Mouse (Mus musculus) macrophage (primary cell): ENCODE results near the gene Angptl3. TPM values are rescaled to one million over a fixed set of nuclear protein-coding genes. Genes with fewer than 3 reads are reported as not detected.

Source experiments
- H3K27ac ChIP-seq: fragments of 350-480 bp; formaldehyde crosslinking; 2 replicates; pipeline ENCODE4 v1.9.0; 2021
- H3K36me3 ChIP-seq: fragments of 350-480 bp; formaldehyde crosslinking; 2 replicates; pipeline ENCODE4 v1.9.0; 2021; ENCODE audit errors: inconsistent target
- H3K4me3 ChIP-seq: fragments of 350-480 bp; formaldehyde crosslinking; 2 replicates; pipeline ENCODE4 v1.9.0; 2021; ENCODE audit errors: inconsistent target
- H3K79me2 ChIP-seq: fragments of 350-480 bp; formaldehyde crosslinking; 2 replicates; pipeline ENCODE4 v1.9.0; 2021; ENCODE audit errors: inconsistent target
- WGBS: methylation state at CpG from one replicate; pipeline ENCODE4 v1.1.7; 2026; ENCODE audit warnings: inconsistent platforms; ENCODE audit not compliant: missing documents; 5-methylcytosine and 5-hydroxymethylcytosine counted together
- polyA plus RNA-seq: library from polyadenylated mRNA; stranded (reverse); fragments of 250-400 nt; gene quantifications from 3 replicates; pipeline ENCODE4 v1.2.4, GENCODE M21; 2018; ENCODE audit warnings: inconsistent platforms
- total RNA-seq, 78 experiments: library from RNA; depleted of rRNA; stranded (reverse); fragments of 250-400 nt; gene quantifications; 1 replicate in 9 of 78; 2 replicates in 24 of 78; 3 replicates in 43 of 78; 4 replicates in 2 of 78; pipeline ENCODE4 v1.2.4; 2018; ENCODE audit warnings: inconsistent platforms in 56 of 78

Gene Angptl3
- total RNA-seq (2018; cell fraction: chromatin; rRNA removed): 1 to 10 TPM in 12 of 26 experiments, under 1 TPM in 5, not detected in 9; 0.26 to 3.9 (median 1.7) TPM
- total RNA-seq (2018; cell fraction: cytosol; rRNA removed): 1 to 10 TPM; 1.5 to 7.7 (median 3.9) TPM
- 1 to 10 TPM in 13 of 26 experiments, under 1 TPM in 9, not detected in 4; 0.23 to 3.0 (median 1.5) TPM for total RNA-seq (2018; cell fraction: nucleus; rRNA removed)
- 1.8 to 14.9 TPM (median 5.9 TPM) in 3 replicates for polyA plus RNA-seq

DNA sequence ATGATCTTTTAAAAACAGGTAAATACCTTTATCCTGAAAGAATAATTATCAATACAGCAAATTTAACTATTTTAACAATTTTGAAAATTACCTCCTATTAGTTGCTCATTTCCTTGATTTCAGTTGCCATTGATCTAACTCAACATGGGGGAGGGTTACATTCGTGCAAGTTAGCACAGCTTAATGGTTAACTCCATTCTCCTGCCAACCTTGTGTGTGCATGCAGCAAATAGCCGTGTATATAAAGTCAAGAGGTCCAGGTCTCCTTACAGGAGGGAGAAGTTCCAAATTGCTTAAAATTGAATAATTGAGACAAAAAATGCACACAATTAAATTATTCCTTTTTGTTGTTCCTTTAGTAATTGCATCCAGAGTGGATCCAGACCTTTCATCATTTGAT, at the start of gene Angptl3:
Gene Angptl3, plus strand, starts transcription at position 269 of the 400 bp plus-strand sequence.
- Histone ChIP-seq H3K27ac (no peak within 1 kb of the TSS), H3K79me2 (no peaks in the 10 kb centered on the region), H3K36me3 (no peaks in the 10 kb centered on the region), H3K4me3 (no peak within 1 kb of the TSS)
- 90% methylated on average over 2 of the region's 2 CpGs for WGBS

DNA sequence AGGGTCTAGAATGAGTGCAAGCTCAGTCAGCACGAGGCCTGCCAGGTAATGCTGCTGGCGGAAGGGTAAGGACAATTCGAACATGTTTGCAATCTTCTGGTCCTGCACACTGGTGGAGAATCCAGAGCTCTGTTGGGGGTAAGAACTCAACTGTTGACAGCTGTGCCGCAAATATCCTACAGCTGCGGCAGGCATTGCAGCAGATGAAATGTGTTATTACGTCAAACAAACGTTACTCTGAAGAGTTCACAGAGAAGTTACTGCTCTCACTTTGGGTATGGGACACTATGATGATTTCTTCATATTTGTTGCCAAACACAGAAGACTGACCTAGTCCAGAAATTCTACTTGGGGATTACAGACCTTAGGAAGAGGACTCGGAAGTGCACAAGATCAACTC, 46.1 kb upstream of the Angptl3 start:
- no peak overlapping the region for H3K4me3 ChIP-seq
- 96% methylated on average over 8 of the region's 8 CpGs for WGBS
- no peak overlapping the region for H3K27ac ChIP-seq
- no peaks in the 10 kb centered on the region for H3K79me2 ChIP-seq
- peaks cover 26% of the 10 kb centered on the region for H3K36me3 ChIP-seq

DNA sequence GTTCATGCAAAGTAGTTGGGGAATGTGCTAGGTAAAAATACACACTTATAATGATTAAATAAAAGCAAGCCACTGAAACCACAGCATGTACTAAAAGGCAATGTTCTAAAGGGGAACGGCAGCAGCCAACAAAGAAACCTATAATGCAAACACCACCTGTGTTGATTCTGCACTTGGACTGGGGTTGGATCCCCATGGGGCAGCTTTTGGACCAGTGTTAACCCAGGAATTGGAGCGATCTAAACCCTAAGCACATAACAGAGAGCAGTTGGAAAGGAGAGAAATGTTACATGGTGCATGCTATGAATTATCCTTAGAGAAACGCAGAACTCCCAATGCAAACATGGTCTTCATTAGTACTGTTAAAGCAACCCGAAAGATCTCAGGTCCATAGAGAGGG, 37.3 kb upstream of the Angptl3 start:
- 96% methylated on average over 4 of the region's 4 CpGs for WGBS
- Histone ChIP-seq H3K27ac (no peak overlapping the region), H3K36me3 (no peaks in the 10 kb centered on the region; the same call in 1 of the 2 replicates), H3K79me2 (no peaks in the 10 kb centered on the region), H3K4me3 (no peak overlapping the region)

DNA sequence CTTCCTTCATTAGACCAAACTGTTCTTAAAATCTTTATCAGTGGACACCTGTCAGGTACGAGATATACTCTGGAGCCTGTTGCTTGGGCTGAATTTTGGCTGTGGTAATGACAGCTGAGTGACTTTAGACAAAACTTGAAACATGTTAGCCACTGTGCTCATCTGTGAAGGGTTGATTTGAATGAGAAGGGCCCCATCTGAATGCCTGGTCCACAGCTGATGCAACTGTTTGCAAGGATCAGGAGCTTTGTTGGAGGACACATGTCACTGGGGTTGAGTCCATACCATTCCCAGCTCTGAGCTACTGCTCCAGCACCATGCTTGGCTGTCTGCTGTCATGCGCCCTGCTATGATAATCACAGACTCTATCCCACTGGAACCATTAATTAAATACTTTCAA, 25.2 kb upstream of the Angptl3 start:
- WGBS: 81% methylated on average over 2 of the region's 2 CpGs
- H3K27ac ChIP-seq: no peak overlapping the region
- H3K36me3 ChIP-seq: peaks cover 4% of the 10 kb centered on the region; the same call in 1 of the 2 replicates

DNA sequence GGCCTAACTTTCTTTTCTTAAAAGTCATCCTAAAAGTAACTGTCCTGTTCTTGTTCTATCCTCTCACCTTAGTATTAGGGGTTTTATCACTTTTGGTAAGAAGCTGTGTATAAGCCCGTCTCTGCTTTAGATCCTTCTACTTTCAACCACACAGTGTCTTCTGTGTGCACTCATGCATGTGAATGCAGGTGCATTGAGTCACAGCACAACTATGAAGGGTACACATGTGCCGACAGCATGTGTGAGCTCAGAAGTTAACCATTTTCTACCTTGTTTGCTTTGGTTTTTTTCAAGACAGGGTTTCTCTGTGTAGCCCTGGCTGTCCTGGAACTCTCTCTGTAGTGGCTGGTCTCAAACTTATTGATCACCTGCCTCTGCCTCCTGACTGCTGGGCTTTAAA, 24.4 kb upstream of the Angptl3 start:
- 82% methylated on average over 2 of the region's 2 CpGs for WGBS
- Histone ChIP-seq H3K27ac (no peak overlapping the region), H3K36me3 (peaks cover 4% of the 10 kb centered on the region; the same call in 1 of the 2 replicates), H3K79me2 (no peaks in the 10 kb centered on the region), H3K4me3 (no peak overlapping the region)

More for the DNA sequence above, 25.2 kb upstream of the Angptl3 start:
- no peak overlapping the region for H3K4me3 ChIP-seq
- H3K79me2 ChIP-seq: no peaks in the 10 kb centered on the region

DNA sequence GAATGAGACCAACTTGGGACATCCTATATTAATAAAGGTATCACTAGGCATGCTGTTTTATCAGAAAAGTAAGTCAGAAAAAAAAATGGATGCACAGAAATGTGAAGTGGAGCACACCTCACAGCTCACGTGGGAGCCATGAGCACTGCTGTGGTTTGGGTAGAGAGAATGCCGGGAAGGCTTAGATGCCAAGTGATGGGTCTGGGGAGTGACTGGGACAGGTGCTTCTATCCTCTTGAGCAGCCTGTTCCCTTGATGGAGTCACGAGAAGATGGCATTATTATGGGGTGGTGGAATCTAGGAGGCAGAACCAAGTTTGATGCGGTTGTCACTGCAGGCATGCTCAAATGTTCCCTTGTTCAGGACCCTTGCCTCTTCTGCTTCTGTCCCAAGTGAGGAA, 19.7 kb upstream of the Angptl3 start:
- WGBS: 90% methylated on average over 4 of the region's 4 CpGs
- Histone ChIP-seq H3K36me3 (peaks cover 4% of the 10 kb centered on the region; the same call in 1 of the 2 replicates), H3K4me3 (no peak overlapping the region), H3K27ac (no peak overlapping the region), H3K79me2 (no peaks in the 10 kb centered on the region)

DNA sequence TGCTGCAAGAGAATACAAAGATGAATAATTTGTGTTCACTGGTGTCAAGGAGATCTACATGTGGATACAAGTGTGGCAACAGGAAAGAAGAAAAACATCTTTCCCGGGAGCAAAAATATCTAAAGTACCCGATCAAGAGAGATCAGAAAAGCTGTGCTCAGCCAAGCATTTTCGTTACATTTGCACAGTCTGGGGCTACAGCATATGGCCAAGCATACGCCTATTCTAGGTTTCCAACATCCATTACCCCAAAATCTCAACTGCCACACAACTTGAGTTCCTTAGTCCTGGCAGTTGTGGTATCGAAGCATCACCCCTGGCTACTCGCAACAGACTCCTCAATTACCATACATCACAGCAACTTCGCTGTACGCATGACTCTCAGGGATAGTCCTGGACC, 8.5 kb upstream of the Angptl3 start:
- H3K27ac ChIP-seq: no peak overlapping the region
- 99% methylated on average over 7 of the region's 8 CpGs for WGBS
- H3K4me3 ChIP-seq: no peak overlapping the region
- 0 out of 2 replicates have a peak, but pooled peaks cover 3% of the 10 kb centered on the region for H3K36me3 ChIP-seq
- no peaks in the 10 kb centered on the region for H3K79me2 ChIP-seq

DNA sequence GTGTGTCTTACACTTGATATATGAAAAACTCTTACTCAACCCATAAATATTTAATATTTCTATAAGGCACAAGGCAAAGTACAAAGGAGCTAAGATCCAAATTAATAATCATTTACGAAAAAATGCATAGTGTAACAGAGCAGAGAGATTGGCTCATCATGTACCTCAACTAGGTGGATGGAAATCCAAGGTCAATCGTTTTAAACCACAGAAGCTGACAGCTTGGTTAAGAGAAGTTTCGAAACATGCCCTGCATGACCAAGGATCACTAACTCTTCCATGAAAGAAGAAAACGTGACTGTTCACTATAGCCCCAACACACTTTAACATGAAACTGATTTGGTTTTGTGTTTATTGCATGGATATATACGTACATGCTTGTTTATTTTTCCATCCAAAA, 2.4 kb upstream of the Angptl3 start:
- 69% methylated on average over 5 of the region's 5 CpGs for WGBS
- H3K4me3 ChIP-seq: no peak overlapping the region
- no peaks in the 10 kb centered on the region for H3K79me2 ChIP-seq
- no peak overlapping the region for H3K27ac ChIP-seq
- no peaks in the 10 kb centered on the region for H3K36me3 ChIP-seq

DNA sequence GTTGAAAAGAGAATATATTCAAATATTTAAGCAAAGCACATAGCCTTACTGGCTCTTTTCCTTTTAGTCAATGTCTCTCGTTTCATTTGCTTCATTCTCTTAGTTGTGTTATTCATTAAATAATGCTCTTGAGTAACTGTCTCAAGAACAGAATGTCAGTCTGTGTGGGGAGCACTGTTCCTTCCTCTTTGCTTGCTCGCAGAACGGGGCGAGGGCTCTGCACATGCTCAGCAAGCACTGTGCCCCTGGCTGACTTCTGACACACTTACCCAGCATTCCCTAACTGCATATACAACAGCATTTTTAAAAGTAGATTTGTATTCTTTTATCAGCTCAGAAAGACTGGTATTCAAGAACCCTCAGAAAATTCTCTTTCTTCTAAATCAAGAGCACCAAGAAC, 2.2 kb downstream of the Angptl3 start:
- H3K27ac ChIP-seq: peak overlapping the region; percentile 44

DNA sequence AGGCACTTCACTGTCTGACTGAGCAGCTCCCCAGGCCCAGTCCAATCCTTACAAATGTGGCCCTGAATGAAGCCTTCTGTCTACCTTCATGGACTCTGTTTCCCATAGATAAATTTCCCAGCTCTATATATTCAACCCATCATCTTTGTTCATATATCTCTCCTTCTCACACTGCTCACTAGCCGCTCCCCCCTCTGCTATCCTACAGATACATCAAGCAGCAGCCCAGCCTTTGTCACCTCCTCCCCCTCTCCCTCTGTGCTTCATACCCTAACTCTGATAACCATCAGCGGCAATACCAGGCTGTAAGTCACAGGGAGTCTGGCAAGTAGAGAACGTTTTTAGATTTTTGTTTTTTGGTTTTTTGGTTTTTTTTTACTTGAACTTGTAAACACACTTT, 14.1 kb downstream of the Angptl3 start:
- Histone ChIP-seq H3K27ac (no peak overlapping the region), H3K36me3 (peaks cover 10% of the 10 kb centered on the region; the same call in 1 of the 2 replicates), H3K4me3 (no peak overlapping the region), H3K79me2 (no peaks in the 10 kb centered on the region)
- 100% methylated on average over 3 of the region's 3 CpGs for WGBS

More for the DNA sequence above, 2.2 kb downstream of the Angptl3 start:
- 0% methylated on average over 4 of the region's 4 CpGs for WGBS
- Histone ChIP-seq H3K4me3 (peak overlapping the region; percentile 31), H3K79me2 (no peaks in the 10 kb centered on the region), H3K36me3 (no peaks in the 10 kb centered on the region)

DNA sequence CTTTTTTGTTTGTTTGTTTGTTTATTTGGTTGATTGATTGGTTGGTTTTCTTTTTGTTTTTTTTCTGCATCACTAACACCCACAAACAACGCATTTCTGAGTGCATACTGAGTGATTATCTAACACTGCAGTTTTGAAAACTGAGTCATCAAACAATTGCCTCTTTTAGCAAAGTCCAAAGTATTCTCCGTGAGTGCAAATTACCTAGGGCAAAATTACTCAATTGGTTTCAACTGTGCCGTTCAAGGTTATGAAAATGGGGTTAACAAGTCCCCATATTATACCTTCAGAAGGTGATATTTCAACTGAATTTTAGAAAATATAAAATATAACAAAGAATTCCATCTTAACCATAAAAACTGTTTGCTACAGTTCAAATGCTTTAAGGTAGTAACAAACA, 15.7 kb downstream of the Angptl3 start:
- Histone ChIP-seq H3K36me3 (peaks cover 10% of the 10 kb centered on the region; the same call in 1 of the 2 replicates), H3K27ac (no peak overlapping the region), H3K79me2 (no peaks in the 10 kb centered on the region), H3K4me3 (no peak overlapping the region)
- WGBS: 94% methylated on average over 3 of the region's 3 CpGs

DNA sequence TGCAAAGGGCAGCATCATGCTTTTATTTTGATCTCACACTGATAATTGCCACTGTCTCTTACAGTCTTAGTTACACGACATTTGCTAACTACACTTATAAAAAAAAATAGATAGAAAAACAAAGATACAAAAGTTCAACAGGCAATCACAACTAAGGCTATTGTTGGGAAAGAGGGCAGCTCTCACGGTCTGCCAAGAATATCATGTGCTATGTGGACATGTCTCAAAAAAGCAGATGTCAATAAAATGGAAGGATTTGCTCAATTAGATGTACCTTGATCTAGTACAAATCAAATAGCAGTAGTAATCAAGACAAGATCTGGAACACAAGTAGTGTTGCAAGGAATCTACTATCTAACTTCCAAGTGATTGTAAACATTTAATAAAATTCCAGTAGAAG, 17.8 kb downstream of the Angptl3 start:
- Histone ChIP-seq H3K36me3 (no peaks in the 10 kb centered on the region), H3K27ac (no peak overlapping the region), H3K79me2 (no peaks in the 10 kb centered on the region), H3K4me3 (no peak overlapping the region)
- 96% methylated on average over 2 of the region's 2 CpGs for WGBS

DNA sequence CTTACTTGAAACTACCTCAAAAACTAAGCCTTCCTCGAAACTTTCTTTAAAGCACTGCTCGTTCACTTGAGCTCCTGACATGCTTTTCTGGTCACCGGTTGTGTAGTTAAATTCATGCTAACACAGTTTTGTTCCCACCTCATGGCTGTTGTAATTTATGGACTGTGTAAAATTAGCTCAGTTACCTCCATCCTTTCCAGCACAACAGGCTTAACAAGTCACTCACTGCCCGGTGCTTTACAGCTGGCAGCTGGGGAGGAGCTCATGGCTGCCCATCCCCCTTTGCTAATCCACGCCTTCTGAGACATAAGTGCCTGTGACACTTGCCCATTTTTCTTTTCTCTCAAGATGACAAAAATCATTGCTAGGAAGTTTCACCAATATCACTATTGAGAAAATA, 33.8 kb downstream of the Angptl3 start:
- Histone ChIP-seq H3K79me2 (no peaks in the 10 kb centered on the region), H3K4me3 (no peak overlapping the region), H3K27ac (no peak overlapping the region), H3K36me3 (peaks cover 8% of the 10 kb centered on the region; the same call in 1 of the 2 replicates)
- 89% methylated on average over 5 of the region's 5 CpGs for WGBS

DNA sequence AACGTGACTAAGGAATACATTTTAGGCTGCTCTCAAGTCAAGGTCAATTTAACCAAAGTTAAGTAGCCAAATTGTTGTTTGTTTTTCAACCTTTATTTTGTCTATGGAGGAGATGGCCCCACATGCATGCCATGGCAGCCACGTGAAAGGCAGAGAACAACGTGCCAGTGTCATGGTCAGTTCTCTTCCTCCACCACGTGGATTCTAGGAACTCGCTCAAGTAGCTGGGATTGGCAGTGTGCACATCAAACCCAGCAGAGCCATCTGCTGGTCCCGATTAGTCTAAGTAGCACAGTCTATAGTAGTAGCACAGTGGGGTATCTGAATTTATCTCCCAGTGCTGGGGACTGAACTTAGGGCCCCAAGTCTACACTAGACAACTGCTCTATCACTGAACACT, 38.1 kb downstream of the Angptl3 start:
- WGBS: 88% methylated on average over 6 of the region's 6 CpGs
- H3K36me3 ChIP-seq: peaks cover 25% of the 10 kb centered on the region; the same call in 1 of the 2 replicates
- no peaks in the 10 kb centered on the region for H3K79me2 ChIP-seq
- no peak overlapping the region for H3K4me3 ChIP-seq
- no peak overlapping the region for H3K27ac ChIP-seq

DNA sequence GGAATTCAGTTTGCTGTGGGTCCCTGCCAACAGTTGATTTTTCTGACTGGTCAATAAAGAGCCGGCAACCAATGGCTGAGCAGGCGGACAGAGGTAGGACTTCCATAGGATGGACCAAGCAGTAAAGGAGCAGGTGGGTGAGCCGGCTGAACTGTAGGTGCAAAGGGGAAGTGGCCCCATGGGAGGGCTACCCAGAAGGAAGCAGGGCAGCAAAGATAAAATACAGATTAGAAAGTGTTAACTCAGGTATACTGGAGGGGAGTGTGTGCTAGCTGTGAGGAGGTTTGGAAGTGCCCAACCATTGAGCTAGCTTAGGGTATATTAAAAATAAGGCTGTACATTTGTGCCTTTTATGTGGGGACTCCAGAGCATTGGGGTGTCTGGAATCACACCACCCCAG, 47.3 kb downstream of the Angptl3 start:
- Histone ChIP-seq H3K4me3 (no peak overlapping the region), H3K27ac (no peak overlapping the region), H3K36me3 (peaks cover 15% of the 10 kb centered on the region; the same call in 1 of the 2 replicates), H3K79me2 (no peaks in the 10 kb centered on the region)
- WGBS: 63% methylated on average over 3 of the region's 3 CpGs

DNA sequence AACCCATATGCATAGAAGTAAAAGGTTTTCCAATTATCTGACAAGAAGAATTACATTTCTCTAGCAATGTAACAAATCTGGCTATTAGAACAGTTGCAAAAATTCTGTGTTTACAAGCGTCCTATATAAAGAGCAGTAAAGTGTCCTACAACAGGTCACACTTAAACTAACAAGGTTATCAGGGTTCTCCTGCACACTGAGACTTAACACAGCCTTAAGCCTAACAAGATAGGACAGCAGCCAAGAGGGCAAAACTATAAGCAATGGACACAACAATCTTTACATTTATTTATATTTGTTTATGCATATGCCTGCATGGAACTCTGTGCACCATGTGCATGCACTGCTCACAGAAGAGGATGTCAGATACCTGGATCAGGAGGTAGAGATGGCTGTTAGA, 50.4 kb downstream of the Angptl3 start:
- 100% methylated on average over 1 of the region's 1 CpGs for WGBS
- Histone ChIP-seq H3K27ac (no peak overlapping the region), H3K36me3 (0 out of 2 replicates have a peak, but pooled peaks cover 8% of the 10 kb centered on the region), H3K79me2 (no peaks in the 10 kb centered on the region), H3K4me3 (no peak overlapping the region)
